Mouse (Mus musculus) layer of hippocampus, adult 11-12 months (tissue): ENCODE results near the gene Gm21985.

Source experiments
- DNase-seq: peaks from one replicate; pipeline ENCODE4 v3.0.0; 2022; ENCODE audit warnings: low spot score

Gene Gm21985

DNA sequence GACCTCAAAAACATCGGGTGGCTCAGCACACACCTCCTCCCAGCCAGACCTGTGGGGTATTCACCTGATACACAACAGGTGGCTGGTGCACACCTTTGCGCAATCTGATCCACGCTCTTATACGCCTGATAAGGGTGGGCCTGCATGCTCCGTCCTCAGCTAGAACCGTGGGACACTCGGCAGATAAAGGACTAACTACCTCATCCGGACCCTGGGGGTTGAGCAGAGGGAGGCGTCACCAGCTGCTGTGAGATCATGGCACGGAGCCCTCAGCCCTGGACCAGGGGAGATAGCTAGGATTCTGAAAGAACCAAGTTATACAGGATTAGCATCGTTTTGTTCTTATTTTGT lies at the start of gene Gm21985:
Gene Gm21985, plus strand, starts transcription at position 73 of the 351 bp plus-strand sequence.
- DNase-seq, result peak; percentile 54

- DNase-seq, result no peak
Measured at GRCm38 (mm10) chr2:112217614-112218013, 48.5 kb upstream of the Gm21985 start.

DNA sequence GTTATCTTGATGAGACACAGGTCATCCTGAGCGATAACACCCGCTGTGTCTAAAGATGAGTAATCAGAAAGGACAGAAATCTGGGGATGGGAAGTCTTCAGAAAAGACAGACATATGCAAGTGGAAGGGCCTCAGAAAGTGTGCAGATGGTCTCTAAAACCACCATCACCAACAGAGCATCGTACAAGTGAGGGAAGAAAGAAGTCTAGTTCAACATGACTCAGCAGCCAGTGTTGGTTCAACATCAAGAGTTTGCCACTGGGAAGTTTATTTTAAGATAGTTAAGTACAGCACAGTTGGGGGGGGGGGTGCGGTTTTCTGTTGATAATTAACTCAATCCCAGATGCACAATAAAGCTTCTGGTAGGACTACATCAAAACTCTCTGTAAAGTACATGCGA lies 45.2 kb upstream of the Gm21985 start:
- DNase-seq, result no peak

DNA sequence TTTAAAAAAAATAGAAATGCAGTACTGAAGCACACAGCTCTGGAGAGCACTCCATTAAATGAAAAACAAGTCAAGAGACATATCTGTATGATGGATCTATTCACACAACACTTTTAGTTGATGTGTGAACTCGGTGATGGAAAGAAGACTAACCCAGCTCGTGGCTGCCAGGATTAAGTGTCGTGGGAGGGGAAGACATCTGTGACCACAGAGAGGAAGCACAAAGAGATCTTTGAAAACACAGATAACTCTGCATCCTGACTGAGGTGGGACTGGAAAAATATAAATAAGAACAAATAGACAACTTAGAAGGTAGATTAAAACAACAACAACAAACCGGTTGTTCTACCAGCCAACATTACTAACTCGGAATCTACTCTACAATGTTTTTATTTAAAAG lies 43.5 kb upstream of the Gm21985 start:
- DNase-seq, result no peak

- DNase-seq, result no peak
Measured at GRCm38 (mm10) chr2:112224356-112224755, 41.8 kb upstream of the Gm21985 start.

DNA sequence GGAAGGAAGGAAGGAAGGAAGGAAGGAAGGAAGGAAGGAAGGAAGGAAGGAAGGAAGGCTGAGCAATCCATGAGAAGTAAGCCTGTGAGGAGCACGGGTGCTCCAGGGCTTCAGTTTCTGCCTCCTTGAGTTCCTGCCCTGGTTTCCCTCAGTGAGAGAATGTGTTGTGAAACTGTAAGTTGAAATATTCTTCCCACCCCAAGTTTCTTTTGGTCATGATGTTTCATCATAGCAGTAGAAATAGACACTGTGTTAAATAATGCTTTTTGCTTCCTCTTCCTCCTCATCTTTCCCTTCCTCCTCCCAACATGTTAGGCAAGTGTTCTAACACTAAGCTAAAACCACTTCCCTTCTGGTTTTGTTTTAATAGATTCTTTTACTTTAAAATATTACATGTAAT lies 33.5 kb upstream of the Gm21985 start:
- no peak for DNase-seq

DNA sequence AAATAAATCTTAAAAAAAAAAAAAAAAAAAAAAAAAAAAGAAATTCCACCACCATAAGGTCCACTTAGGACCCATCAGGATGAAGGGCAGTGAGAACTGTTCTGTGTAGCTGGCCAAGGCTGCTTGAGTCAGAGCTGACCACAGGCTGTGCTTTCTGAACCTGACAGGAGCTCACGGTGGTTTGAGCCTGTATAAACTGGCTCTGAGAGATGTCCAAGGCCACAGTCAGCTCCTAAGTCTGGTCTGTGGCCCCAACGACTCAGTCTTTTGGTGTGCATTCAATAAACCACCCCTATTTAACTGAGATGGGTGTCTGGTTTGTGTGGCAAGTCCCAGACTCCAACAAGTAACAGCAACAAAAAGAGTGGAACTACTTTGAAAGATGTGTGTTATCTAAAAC lies 29.5 kb upstream of the Gm21985 start:
- DNase-seq, result no peak

DNA sequence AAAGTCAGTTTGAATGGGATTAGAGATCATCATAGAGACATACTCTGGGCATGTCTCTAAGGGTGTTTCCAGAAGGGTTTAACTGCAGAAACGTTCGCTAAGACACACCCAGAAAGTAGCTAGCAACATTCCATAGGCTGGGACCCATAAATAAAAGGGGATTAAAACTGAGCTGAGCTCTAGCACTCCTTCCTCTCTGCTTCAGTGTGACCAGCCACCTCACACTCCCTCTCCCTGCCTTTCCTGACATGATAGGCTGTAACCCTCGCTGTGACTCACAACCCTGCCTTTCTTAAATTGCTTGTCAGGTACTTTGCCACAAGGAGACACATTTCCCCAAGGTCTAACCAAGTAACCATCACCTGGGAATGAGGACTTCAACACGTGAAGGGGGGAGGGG lies 28.1 kb upstream of the Gm21985 start:
- DNase-seq, result no peak

DNA sequence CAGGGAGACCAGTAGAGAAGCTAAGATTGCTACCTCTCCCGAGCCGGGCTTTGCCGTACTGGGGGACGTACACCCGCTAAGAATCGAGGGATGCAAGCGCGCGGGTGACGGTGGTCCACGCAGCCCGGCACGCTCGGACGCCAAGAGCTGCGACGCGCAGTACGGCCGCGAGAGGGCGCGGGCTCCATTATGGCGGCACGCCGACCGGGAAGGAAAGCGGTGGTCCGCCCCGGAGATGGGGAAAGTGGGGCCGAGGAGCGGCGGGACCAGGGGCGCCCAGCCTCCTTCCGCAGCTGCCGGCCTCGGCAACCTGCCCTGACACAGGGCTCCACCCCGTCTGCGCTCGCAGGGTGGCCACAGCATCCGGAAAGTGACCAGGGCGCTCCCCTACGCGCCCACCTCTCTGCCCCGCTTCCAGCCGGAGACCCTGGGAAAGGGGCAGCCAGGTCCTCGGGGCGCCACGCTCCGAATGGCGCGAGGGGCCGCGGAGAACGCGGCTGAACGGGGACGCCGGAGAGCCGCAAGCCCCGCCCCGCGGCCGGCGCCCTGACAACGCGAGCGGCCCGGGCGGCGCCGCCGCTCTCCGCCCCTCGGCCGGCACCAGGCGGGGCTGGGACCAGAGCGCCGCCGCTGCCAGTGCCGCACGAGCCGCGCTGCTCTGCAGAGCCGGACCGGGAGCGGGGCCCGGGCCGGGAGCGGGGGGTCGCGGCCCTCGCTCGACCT lies 26.7 kb upstream of the Gm21985 start, which contains the start of gene Lpcat4:
Gene Lpcat4, plus strand, starts transcription at position 257 of the 723 bp plus-strand sequence.
- DNase-seq, result peak; percentile 90

DNA sequence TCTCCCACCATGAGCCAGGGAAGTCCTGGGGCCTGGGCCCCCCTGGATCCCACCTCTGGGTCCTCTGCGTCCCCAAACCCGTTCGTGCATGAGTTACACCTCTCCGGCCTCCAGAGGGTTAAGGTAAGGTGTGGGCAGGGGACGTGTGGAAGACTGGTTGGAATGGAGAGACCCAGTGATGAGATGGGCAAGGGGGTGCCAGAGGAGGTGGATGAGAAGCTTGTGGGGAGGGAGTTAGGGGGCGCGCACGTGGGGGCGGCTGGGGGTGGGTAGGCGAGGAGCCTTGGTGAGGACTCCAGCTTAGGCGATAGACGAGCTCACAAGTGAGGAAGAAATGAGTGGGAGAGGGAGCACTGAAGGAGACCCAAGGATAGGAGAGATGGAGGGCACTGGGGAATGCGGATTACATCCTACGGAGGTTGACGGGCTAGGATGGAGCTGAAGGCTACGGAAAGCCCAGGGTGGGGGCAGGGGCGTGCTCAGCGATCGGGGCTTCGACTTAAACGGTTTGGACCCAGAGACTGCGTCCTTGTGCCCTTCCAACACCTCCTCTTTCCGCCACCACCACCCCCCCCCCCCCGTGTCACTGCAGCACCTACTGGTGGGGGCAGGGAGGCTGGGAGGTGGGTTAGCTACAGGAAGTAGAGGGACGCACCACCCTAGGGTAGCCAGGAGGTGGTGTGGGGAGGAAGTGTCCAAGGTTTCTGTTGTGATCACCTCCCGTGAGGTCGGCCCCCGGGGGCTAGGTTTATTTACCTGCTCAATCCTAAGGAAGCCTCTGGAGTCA lies 26.0 kb upstream of the Gm21985 start:
- DNase-seq, result peak; percentile 39

DNA sequence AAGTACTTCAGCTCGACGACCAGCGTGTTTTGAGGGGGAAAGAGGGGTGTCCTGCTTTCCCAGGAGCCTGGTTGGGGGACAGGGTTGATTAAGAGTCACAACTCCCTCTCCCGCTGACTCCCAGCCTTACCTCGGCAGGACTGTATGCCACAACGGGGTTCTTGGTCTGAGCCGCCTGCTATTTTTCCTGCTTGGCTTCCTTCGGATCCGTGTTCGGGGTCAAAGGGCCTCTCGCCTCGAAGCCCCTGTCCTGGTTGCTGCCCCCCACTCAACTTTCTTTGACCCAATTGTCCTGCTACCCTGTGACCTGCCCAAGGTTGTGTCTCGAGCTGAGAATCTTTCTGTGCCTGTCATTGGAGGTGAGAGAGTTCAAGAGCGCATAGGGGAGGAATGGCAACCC lies 24.3 kb upstream of the Gm21985 start:
- no peak for DNase-seq

DNA sequence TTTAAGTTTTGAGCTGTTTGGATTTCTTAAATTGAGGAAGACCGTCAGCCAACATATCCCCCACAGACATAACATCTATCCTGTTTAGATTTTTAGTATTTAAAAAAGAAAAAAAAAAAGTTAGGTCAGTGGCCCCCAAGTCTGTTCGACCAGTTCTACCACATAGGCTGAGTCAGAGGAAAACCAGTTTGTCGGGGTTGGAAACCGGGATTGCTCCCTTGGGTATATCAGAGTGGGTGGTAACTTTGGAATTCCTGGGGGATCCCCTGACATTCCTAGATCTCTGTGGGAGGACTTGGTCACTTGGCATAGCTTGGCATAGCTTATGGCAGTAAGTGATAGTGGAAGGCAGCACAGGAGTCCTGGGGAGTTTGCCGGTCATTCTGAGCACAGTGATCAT lies 20.8 kb upstream of the Gm21985 start:
- no peak for DNase-seq

DNA sequence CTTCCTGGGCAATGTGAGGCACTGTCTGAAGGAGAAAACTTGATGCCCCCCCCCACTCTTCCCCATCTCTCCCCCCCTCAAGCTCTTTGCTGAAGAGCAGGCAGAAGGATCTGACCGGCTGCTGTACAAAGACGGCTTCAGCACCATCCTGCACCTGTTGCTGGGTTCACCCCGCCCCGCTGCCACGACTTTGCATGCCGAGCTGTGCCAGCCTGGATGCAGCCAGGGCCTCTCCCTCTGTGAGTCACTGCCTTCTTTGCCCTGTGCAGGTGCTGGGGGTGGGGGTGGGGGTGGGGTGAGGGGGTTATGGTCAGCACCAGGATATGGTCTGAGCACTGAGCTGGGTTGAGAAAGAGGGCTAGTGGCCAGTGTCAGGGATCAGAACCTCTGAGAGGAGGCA lies 19.9 kb upstream of the Gm21985 start:
- DNase-seq, result no peak

- no peak for DNase-seq
Measured at GRCm38 (mm10) chr2:112247323-112247722, 18.8 kb upstream of the Gm21985 start.

DNA sequence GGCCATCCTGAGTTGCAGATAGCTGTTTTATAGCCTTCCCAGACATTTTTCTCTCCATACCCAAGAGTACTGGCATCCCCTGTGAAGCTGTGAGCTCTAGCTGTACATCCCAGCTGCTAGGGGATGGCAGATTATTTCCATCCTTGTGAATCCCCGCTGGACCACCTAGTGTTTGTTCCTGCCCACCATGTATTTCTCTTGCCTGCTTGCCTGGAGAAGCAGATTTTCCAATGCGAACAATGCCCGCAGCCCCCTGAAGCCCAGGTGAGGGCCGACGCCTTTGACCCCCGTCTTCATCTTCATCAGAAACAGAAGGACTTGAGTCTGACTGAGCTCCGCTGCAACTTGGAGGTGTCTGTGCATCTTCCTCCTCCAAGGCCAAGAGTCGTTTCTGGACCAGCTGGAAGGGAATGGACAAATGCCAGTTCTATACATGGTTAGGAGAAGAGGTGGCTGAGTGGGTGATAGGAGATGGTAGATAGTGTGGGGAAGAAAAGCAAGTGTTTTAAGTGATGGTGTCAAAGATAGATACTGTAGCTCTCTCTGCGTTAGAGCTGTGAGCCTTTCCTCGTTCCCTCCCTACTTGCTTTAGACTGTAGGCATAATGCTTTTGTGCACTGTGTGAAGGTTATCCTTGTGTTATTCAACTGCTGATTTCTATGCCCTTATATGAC lies 16.2 kb upstream of the Gm21985 start:
- DNase-seq, result no peak

DNA sequence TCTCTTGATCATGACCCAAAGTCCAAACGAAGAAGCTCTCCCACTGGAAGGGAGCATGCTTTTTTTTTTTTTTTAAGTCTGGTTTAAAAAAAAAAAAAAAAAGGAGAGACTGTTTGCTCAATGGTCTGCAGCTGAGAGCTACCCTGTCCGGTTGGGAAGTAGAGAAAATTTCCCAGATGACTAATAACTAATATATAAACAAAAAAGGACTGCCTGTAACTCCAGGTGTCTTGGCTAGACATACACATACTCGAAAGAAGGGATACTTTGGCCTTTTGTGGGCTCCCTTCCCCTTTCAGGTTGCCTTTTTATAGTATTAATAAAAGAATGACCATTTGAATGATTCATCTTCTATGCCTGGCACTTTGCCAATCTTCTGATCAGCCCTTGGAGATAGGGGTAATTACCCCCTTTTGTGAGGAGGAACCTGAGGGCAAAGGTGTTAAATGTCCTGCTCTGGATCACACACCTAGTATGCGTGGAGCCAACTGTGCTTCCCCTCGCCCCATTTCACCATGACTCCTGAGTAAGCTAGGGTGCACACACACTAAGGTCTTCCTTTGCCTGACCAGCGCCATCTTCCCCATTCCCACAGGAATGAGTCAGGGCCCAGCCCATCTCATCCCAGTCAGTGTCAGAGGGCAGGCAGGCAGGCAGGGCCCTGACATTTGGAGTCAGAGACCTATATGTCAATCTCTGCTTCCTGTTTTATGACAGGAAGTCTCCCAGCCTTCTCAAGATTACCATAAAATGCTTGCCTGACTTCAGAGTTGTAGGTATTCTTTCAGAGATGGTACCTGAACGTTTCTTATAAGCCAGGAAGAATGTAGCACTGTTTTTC lies 11.2 kb upstream of the Gm21985 start:
- DNase-seq, result no peak

DNA sequence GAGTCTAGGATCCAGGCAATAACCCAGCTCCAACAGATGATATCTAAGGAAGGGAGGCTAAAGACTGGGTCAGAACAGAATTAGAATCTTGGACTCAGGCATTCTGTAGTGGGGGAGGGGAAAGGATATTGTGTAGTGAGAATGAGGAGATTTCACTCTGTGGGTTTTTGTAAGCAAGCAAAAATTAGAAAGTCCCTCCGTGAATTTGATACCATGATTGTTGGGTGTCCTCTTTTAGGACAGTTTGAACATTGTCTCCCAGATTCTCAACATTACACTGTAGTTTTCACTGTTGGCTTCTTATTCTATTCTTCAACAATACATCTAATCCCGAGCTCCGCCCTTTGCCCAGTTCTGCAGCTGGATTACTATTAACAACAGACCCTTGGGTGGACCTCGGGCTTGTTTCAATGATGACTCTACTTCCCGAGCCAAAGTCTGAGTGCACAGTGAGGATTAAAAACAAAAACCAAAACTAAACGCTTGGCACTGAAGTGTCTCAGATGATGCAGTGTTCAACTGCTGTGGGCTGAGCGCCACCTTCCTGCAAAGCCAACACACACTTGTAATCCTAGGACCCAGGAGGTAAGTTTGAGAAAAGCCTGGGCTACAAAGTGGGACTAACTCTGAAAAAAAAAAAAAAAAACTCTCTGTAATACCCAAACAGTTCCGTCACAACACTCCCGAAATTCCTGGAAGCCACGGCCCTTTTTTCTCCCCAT lies 6.7 kb upstream of the Gm21985 start, which contains the start of gene Nutm1:
Gene Nutm1, minus strand, starts transcription at position 51 of the 722 bp plus-strand sequence.
- DNase-seq, result no peak

DNA sequence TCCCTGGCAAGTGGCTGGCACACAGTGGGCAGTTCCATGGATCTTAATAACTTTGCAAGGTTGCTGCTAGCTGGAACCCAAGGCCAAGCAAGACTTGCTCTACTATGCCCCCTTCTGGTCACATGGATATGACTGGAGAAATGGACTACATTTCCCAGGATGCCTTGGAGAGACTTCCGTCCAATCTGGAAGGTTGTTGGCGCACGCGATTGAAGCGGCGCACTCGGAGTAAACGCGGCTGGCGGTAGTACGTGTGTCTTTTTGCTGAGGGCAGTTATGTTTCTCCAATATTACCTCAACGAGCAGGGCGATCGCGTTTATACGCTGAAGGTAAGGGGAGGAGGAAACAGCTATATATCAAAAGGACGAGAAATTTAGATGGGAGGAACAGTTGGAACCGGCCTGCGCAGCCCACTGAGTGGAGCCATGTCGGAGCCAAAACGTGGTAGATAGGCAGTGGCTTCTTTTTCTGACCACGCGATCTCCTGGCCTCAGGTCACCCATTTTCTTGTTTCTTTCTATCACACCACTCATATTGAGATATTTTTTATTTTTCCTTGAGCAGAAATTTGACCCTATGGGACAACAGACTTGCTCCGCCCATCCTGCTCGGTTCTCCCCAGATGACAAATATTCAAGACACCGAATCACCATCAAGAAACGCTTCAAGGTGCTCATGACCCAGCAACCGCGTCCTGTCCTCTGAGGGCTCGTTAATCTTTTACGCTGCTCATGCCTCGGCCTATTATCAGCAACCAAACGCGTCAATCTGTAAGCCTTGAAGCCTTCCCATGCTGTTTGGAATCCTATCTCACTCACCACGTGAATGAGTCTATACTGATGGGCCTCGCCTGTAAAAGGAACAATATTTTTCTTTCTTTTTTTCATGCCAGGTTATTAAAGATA lies 4.1 kb upstream of the Gm21985 start, which contains the start of gene Nop10:
Gene Nop10, plus strand, starts transcription at position 179 of the 906 bp plus-strand sequence.
- DNase-seq, result peak; percentile 92

DNA sequence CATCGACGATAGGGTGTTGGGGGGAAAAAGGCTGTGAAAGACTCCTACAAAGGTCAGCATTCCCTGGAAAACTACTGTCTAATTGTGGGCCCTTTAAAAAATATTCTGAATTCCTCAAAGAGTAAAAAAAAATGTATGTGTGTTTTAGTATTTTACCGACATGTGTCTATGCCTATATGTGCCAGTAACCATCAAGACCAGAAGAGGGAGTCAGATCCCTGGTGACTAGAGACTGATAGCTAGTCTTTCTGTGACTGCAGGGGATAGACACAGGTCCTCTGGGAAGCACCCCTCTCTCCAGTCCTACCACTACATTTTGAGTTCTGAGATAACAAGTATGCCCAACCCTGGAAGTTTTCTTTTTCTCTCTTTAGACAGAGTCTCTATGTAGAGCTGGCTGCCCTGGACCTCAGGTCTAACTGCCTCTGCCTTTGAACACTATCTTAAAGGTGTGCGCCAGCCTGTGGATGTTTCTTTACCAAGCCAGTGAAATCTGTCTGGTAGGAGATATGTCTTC lies 3.3 kb upstream of the Gm21985 start:
- DNase-seq, result no peak

- DNase-seq, result no peak
Measured at GRCm38 (mm10) chr2:112264364-112264763, 1.8 kb upstream of the Gm21985 start.
